Mouse (Mus musculus) brain, embryonic 14.5 days (tissue): ENCODE results near the gene Plk5.

Experiments used
- CTCF ChIP-seq: fragments of 200-500 bp; IDR thresholded peaks from 2 replicates; pipeline ENCODE4 v1.5.1; 2012; ENCODE audit warnings: inconsistent platforms, mild to moderate bottlenecking, moderate library complexity, borderline replicate concordance; ENCODE audit not compliant: insufficient read depth, insufficient read length; ENCODE audit errors: extremely low read depth
- POLR2A ChIP-seq: fragments of 200-500 bp; IDR thresholded peaks from 2 replicates; pipeline ENCODE4 v1.6.1; 2012; ENCODE audit warnings: mild to moderate bottlenecking, inconsistent platforms, borderline replicate concordance; ENCODE audit not compliant: poor library complexity, insufficient read depth, insufficient read length, severe bottlenecking; ENCODE audit errors: extremely low read depth

GRCm38 (mm10) chr10:80341026-80341425 lies 15.2 kb upstream of the Plk5 start:
- TF ChIP-seq CTCF (no peak), POLR2A (no peak)
